Mouse (Mus musculus) R1 (cell line): Measurements from ENCODE around the gene Gcg.

ENCODE experiments used
- DNase-seq: peaks from one replicate; pipeline ENCODE4 v3.0.0-alpha.2; 2018; ENCODE audit warnings: low read depth, low spot score

The Gcg gene

DNA sequence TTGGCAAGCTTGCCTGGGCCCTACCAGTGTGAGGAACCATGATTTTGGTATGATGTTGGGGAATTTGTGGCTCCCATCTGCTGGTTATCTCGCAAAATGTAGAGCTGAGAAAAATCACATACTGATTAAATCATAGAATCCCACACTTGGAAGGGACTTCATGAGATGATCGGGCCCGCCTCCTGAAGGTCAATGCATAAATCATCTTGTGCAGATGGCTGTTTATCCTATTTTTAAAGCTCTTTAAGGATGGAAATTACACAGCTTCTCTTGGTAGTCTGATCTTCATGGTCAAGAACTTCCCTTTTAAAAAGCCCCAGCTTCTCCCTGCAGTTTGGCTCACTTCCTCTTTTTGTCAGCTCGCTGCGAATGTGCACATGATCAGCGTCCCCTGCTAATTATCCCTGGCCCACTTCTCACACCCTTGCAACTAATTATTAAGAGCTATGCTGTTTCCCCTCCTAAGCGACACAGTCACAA, 23.2 kb downstream of the Gcg start:
- no peak for DNase-seq

DNA sequence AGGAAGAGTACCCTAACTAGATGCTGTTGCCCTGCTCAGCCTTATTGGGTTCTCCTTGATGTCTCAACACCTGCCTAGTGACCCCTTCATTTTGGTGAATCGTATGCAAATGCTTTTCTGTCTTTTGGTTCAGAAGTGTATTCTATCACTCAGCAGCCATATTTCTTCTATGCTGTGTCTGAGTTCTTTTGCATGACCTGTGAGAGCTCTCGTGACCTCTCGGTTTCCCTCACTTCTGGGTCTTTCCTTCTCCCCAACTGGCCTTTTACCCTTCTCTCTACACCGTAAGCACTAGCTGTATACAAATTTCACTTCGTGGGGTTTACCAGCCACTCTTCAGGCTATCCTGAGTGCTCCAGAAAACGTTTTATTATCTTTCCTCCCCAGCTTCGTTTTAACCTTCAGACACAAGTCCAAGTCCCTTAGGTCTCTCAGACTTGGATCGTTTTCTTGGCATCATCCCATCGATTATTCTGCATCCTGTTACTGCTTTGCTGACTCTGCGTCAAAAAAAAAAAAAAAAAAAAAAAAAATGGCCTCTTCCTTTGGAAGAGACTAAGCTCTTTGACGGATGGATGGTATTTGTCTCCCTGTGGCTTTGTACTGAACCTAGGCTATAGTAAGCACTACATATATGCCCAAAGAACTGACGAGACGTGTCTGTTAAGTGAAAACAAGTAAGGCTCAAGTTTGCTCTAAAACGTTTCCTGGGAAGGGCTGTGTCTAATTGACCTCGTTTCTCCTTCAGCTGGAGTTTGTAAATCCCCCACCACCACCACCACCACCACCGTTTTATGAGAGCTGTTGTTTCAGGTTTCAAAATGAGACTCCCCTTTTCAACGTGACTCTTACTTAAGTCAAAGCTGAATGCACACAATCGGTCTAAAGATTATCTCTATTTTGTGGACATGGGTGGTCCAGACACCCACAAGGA, 23.9 kb downstream of the Gcg start:
- no peak for DNase-seq

DNA sequence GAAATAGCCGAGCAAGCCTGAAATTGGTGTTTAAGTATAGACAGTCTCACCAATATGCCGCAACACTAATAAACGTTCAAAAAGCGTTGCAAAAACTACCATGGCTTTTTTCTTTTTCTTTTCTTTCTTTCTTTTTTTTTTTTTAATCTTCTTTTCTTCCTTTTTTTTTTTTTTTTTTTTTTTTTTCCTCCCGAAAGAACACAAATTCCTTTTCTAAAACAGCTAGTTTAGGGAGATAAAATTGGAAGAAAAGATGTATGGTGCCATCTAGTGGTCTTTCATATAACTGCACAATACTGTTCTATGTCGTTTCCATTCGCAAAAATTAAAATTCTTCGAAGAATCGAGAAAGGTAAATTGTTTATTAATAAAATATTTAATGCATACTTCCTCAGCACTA, 25.4 kb downstream of the Gcg start:
- DNase-seq, result peak; percentile 39

DNA sequence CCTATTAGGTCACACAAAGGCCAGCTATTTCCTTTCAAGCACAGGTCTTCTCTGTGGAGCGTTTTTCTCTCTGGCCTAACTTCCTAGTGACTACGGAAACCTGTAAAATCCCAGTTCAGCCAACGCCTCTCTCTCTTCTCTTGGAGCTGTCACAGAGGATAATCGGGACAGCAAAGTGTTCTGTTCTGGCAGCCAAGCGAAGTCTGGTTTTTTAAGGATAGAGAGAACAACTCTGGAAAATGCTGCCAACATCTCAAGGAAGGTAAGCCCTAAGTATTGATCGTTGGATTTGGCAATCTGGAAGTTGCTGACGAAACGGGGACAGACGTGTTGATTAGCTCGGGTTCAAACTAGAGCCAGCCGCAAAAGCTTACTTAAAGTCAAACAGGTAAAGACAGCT, 28.5 kb downstream of the Gcg start:
- DNase-seq, result no peak

DNA sequence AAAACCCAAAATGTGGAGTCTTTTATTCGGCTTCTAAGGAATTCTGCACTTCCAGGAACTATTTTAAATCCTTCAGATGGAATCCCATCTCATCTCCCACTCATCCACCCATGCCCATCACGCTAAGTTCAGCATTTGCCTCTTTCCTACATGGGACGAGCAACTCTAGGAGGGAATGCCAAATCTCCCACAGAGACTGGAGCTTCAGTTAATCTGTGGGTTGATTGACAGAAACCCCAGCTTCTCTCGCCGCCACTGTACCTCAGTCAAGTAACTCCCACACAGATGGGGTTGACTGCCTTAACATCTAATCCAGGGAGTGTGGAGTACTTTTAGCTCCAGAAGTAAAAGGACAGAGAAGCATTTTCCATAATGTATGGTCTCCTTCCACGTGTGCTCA, 29.4 kb downstream of the Gcg start:
- no peak for DNase-seq

DNA sequence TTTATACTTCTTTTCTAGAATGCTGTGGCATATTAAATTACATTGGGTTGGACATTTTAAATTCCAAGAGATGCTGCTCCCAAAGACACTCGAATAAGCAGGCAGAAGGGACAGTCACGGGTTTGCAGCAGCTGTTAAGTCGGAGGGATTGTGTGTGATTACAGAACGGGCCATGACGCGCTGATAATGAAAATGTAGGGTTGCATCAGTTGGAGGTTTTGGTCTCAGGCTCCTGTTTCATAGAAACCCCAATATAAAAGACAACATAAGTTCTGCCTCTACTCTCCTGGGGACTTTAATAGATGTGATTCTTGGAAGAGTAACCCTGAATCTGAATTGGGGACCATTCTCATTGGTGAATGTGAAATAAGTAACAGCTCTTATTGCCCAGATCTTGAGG, 33.1 kb downstream of the Gcg start:
- DNase-seq, result no peak

DNA sequence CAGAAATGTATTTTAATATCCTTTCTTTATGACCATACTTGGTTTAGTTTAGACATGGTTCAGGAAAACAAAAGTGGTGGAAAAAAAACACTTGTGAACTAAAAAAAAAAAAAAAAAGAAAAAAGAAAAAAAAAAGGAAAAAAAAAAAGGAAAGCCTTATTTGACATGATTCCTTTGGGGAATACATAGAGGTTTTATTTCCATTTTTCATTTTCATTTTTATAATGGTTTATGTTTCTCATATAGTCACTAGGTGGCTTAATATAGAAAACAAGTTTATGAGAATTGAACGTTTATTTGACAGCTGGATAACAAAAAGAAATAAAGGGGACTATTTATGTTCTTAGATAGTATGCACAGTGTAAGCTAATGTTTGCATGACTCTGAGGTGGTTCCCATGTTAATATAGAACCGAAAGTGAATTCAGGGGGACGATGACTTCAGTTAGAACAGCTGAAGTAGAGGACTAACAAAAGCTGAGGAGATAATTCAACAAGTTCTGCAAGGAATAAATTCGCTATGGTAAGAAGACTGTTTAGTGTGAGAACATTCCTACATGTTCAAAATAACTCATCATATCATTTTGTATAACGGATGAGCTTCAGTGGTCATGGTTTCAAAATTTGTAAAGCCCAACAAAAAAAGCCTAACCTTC, 33.6 kb downstream of the Gcg start:
- DNase-seq, result no peak

DNA sequence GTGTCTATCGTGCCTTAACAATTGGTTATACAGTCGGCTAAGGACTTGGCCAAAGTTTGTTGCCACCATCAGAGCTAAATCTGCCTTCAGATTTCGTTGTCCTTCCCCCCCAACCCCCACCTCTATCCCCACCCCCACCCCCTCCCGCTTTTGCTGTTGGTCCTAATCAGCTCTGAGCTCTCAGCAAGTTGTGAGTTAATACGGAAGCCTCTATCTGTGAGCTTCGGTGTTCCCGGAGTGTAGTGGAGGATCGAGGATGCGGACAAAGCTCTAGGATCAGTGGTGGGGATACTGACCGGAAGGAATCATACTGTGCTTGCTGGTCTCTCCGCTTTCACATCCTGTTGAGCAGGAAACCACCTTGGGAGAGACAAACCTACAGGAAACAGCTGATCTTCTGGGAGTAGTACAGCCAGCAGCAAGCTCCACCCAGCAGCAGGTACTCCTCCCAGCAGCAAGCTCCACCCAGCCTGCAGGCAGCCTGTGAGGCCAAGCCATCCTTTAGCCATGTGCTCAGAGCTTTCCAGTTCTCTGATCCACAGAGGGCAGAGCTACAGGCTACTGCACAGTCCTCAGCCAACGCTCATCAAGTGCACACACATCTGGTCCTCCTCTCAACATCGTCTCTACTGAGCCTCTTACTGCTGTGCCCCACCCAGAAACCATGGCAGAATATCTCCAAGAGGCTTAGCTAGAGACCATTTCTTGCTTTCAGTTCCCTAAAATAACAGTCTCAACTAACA, 42.5 kb downstream of the Gcg start:
- DNase-seq, result peak; percentile 96

DNA sequence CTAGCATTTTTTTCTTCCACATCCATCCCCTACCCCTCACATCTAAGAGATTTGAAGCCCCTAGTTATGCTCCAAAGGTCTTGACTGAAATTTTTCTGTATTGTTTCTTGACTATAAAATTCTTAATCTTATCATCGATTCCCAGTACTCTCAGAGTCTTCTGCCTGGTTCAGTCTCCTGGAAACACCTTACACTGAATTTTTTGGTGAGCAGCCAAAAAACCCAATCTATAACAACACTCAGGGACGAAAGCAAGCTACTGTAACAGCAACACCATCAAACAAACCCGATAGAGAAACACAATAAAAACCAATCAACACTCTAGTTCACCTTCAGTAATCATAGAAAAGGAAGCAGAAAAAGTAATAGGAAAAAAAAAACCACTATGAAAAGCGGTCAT, 43.4 kb downstream of the Gcg start:
- DNase-seq, result no peak

DNA sequence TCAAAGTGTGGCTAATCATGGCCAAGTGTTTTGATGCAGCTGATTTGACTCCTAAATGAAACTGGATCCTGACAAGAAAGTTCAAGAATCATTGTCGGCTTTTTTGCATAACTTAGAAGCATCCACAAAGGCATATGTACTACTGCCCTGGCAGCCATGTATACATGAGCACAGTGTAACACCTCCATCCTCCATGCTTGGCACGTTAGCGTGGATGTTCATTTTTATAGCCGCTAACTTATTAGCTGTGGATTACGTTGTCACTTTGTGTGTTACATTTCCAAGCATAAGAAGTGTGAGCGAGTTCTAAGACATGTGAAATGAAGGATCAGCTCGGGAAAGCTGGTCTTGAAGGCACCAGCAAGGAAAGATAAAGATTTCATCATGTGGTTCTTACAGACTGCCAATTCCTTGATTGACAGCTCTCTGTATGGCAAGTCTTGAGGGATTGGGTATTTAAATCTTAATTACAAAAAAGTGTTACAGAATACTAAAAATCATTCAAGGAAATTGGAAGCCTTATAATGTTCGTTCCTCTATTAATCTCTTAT, 52.1 kb downstream of the Gcg start:
- no peak for DNase-seq

DNA sequence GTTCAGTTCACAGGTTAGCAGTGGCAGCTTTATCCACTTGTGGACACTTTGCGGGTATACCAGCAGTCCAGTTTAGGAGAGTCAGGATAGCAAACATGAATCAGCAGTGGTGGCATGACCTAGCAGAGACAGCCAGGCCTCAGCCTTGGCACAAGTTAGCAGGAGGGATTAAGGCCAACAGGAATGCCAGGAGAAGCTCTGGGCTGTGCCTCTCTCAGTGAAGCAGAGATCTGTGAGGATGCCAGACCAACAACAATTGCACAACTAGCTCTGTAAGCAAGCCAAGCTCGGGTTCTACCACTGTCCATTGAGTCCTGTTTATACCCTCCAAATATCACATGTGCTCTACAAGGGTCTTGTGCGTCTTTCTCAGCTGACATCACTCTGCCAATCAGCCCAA, 57.5 kb downstream of the Gcg start:
- no peak for DNase-seq
